Mouse (Mus musculus) CH12.LX (cell line): Measurements from ENCODE around the gene Rpl27a. TPM values are rescaled to one million over a fixed set of nuclear protein-coding genes. Genes with fewer than 3 reads are reported as not detected.

Experiments
- DNase-seq: peaks from one replicate; pipeline ENCODE4 v3.0.0-alpha.2; 2013; ENCODE audit errors: extremely low read depth
- H3K27ac ChIP-seq: 2 replicates; pipeline ENCODE4 v1.5.1; 2012; ENCODE audit warnings: low read depth, mild to moderate bottlenecking, control low read depth, moderate library complexity; ENCODE audit not compliant: insufficient read depth
- H3K27me3 ChIP-seq: replicated peaks from 2 replicates; pipeline ENCODE3; 2012; ENCODE audit warnings: inconsistent platforms
- H3K36me3 ChIP-seq, 2 experiments: replicated peaks in 1 of 2; 2 replicates each; pipeline versions ENCODE3 to v1.6.1; 2012; ENCODE audit warnings: inconsistent platforms in 1 of 2, low read length in 1 of 2, mild to moderate bottlenecking in 1 of 2, mixed read lengths in 1 of 2, moderate library complexity in 1 of 2; ENCODE audit not compliant: control insufficient read depth in 1 of 2, insufficient read depth in 1 of 2
- H3K4me1 ChIP-seq, 2 experiments: 2 replicates each; pipeline ENCODE4 v1.6.1; 2012; ENCODE audit warnings: inconsistent platforms in 1 of 2, moderate library complexity in 1 of 2; ENCODE audit not compliant: insufficient read depth in 2 of 2, control insufficient read depth in 1 of 2
- H3K4me2 ChIP-seq: 2 replicates; pipeline ENCODE4 v1.6.1; 2012; ENCODE audit warnings: low read depth, mild to moderate bottlenecking, control low read depth; ENCODE audit not compliant: poor library complexity, insufficient read depth, severe bottlenecking
- H3K4me3 ChIP-seq, 3 experiments: fragments of 150-350 bp in 1 of 3; sonication (generic) in 1 of 3; replicated peaks in 1 of 3; 2 replicates each; pipeline versions ENCODE3 to v1.5.1; 2011 to 2012; ENCODE audit warnings: low read depth in 2 of 3, low read length in 2 of 3, mild to moderate bottlenecking in 2 of 3, moderate library complexity in 2 of 3, control low read depth in 1 of 3, improper control_type of control experiment in 1 of 3, inconsistent platforms in 1 of 3, mixed read lengths in 1 of 3; ENCODE audit not compliant: poor library complexity in 1 of 3
- H3K79me2 ChIP-seq: replicated peaks from 2 replicates; pipeline ENCODE4 v1.6.1; 2012; ENCODE audit warnings: mild to moderate bottlenecking, moderate library complexity; ENCODE audit not compliant: control insufficient read depth, poor library complexity, insufficient read depth, severe bottlenecking; ENCODE audit errors: extremely low read depth
- H3K9ac ChIP-seq: 2 replicates; pipeline ENCODE4 v1.6.1; 2012; ENCODE audit warnings: low read depth, mild to moderate bottlenecking, control low read depth, moderate library complexity; ENCODE audit not compliant: insufficient read depth
- H3K9me3 ChIP-seq: replicated peaks from 2 replicates; pipeline ENCODE3; 2012; ENCODE audit warnings: low read length, inconsistent platforms, mixed read lengths
- E2F4 ChIP-seq: IDR thresholded peaks from 2 replicates; pipeline ENCODE4 v1.6.1; 2011; ENCODE audit warnings: low read depth, low read length, improper control_type of control experiment; ENCODE audit not compliant: insufficient replicate concordance
- ELF1 ChIP-seq: IDR thresholded peaks from 2 replicates; pipeline ENCODE4 v1.6.1; 2014; ENCODE audit warnings: low read depth, mild to moderate bottlenecking, inconsistent platforms, low read length, improper control_type of control experiment
- EP300 ChIP-seq: IDR thresholded peaks from 2 replicates; pipeline ENCODE4 v1.6.1; 2011; ENCODE audit warnings: low read length, improper control_type of control experiment
- IRF4 ChIP-seq: IDR thresholded peaks from 2 replicates; pipeline ENCODE4 v1.6.1; 2014; ENCODE audit warnings: low read depth, mild to moderate bottlenecking, inconsistent platforms, low read length, improper control_type of control experiment
- JUN ChIP-seq: IDR thresholded peaks from 2 replicates; pipeline ENCODE4 v1.6.1; 2011; ENCODE audit warnings: low read depth, mild to moderate bottlenecking, low read length, improper control_type of control experiment, moderate library complexity; ENCODE audit not compliant: insufficient read depth
- MAFK ChIP-seq: IDR thresholded peaks from 2 replicates; pipeline ENCODE4 v1.6.1; 2011; ENCODE audit warnings: low read length, improper control_type of control experiment; ENCODE audit not compliant: insufficient replicate concordance
- MAZ ChIP-seq: IDR thresholded peaks from 2 replicates; pipeline ENCODE4 v1.6.1; 2012; ENCODE audit warnings: low read depth, mild to moderate bottlenecking, inconsistent platforms, low read length, improper control_type of control experiment, moderate library complexity
- MXI1 ChIP-seq: IDR thresholded peaks from 2 replicates; pipeline ENCODE4 v1.6.1; 2011; ENCODE audit warnings: mild to moderate bottlenecking, low read depth, low read length, improper control_type of control experiment
- MYC ChIP-seq: IDR thresholded peaks from 2 replicates; pipeline ENCODE4 v1.6.1; 2011; ENCODE audit warnings: low read depth, mild to moderate bottlenecking, improper control_type of control experiment, low read length
- NELFE ChIP-seq: IDR thresholded peaks from 2 replicates; pipeline ENCODE4 v1.6.1; 2011; ENCODE audit warnings: low read depth, low read length, improper control_type of control experiment
- NRF1 ChIP-seq: IDR thresholded peaks from 2 replicates; pipeline ENCODE4 v1.6.1; 2014; ENCODE audit warnings: low read depth, mild to moderate bottlenecking, inconsistent platforms, low read length, improper control_type of control experiment, moderate library complexity
- PAX5 ChIP-seq: IDR thresholded peaks from 2 replicates; pipeline ENCODE4 v1.6.1; 2012; ENCODE audit warnings: low read length, inconsistent platforms, mixed read lengths
- POLR2A ChIP-seq: IDR thresholded peaks from 2 replicates; pipeline ENCODE4 v1.6.1; 2011; ENCODE audit warnings: low read depth, mild to moderate bottlenecking, improper control_type of control experiment, low read length
- POLR2AphosphoS2 ChIP-seq: IDR thresholded peaks from 2 replicates; pipeline ENCODE4 v1.6.1; 2011; ENCODE audit warnings: low read depth, low read length, improper control_type of control experiment
- RAD21 ChIP-seq: IDR thresholded peaks from 2 replicates; pipeline ENCODE4 v1.6.1; 2011; ENCODE audit warnings: low read depth, mild to moderate bottlenecking, low read length, improper control_type of control experiment, moderate library complexity
- SIN3A ChIP-seq: IDR thresholded peaks from 2 replicates; pipeline ENCODE4 v1.6.1; 2012; ENCODE audit warnings: low read length, improper control_type of control experiment, inconsistent platforms
- SMC3 ChIP-seq: IDR thresholded peaks from 2 replicates; pipeline ENCODE4 v1.6.1; 2011; ENCODE audit warnings: low read depth, low read length, improper control_type of control experiment
- TBP ChIP-seq: conservative IDR thresholded peaks from 2 replicates; pipeline ENCODE4 v1.6.1; 2011; ENCODE audit warnings: low read depth, low read length, improper control_type of control experiment
- ZC3H11A ChIP-seq: IDR thresholded peaks from 2 replicates; pipeline ENCODE4 v1.6.1; 2012; ENCODE audit warnings: low read depth, mild to moderate bottlenecking, inconsistent platforms, low read length, improper control_type of control experiment
- ZMIZ1 ChIP-seq: IDR thresholded peaks from 2 replicates; pipeline ENCODE4 v1.6.1; 2012; ENCODE audit warnings: low read depth, mild to moderate bottlenecking, inconsistent platforms, low read length, improper control_type of control experiment
- ZNF384 ChIP-seq: IDR thresholded peaks from 2 replicates; pipeline ENCODE4 v1.6.1; 2012; ENCODE audit warnings: low read depth, low read length, improper control_type of control experiment, inconsistent platforms
- dilution Hi-C: fragments of 300-500 bp; cut with MboI; formaldehyde crosslinking; loops from 2 replicates; pipeline ENCODE4 v1.14.3; 2020; ENCODE audit warnings: low sequenced_read_pairs; ENCODE audit not compliant: extremely low pct_unique_long_range_greater_than_20kb, extremely low pct_ligation_motif_present
- in situ Hi-C: fragments of 300-500 bp; cut with MboI; formaldehyde crosslinking; loops from 3 replicates; pipeline ENCODE4 v1.14.3; 2019; ENCODE audit warnings: low sequenced_read_pairs, low pct_ligation_motif_present, low pct_unique_long_range_greater_than_20kb, mixed read lengths
- polyA plus RNA-seq: library from polyadenylated mRNA; unstranded; fragments of >175 nt; gene quantifications from 2 replicates; pipeline ENCODE4 v1.2.1, GENCODE M21; 2012; ENCODE audit warnings: low read depth; ENCODE audit not compliant: insufficient read length
- total RNA-seq, 2 experiments: library from RNA; depleted of rRNA; stranded (reverse); fragments of 300-350 nt in 1 of 2; fragments of >200 nt in 1 of 2; gene quantifications; 2 replicates each; pipeline ENCODE4 v1.2.3; 2012 to 2014

The Rpl27a gene
- total and polyA plus RNA-seq, 3 experiments = 230 to 1,338 (median 1,216) TPM

- dilution Hi-C loops = no loop called here
- peak overlapping the region; percentile 47 for H3K4me2 ChIP-seq
These were observed 43.7 kb downstream of the Rpl27a start for GRCm38 (mm10) chr7:109562676-109563075.

GRCm38 (mm10) chr7:109563775-109564362 lies 44.9 kb downstream of the Rpl27a start:
- Histone ChIP-seq H3K79me2 (no peaks in the 10 kb centered on the region), H3K4me1 (peaks cover 10 to 40% of the 10 kb centered on the region in 2 experiments; a peak in 3 of 4 replicates)
- dilution Hi-C loops (no loop called here), in situ Hi-C loops (no loop called here)
- DNase-seq = no peak
- no peak for TF ChIP-seq ZNF384
- TF ChIP-seq MXI1 = no peak
- TF ChIP-seq, all 38 proteins: peak for 0
- Histone ChIP-seq H3K4me2 (no peak overlapping the region), H3K27ac (no peak overlapping the region), H3K36me3 (no peaks in the 10 kb centered on the region), H3K4me3 (no peak overlapping the region), H3K9ac (no peak overlapping the region), H3K9me3 (peaks cover 5% of the 10 kb centered on the region), H3K27me3 (no peaks in the 10 kb centered on the region)

More at GRCm38 (mm10) chr7:109562676-109563075, 43.7 kb downstream of the Rpl27a start:
- Histone ChIP-seq H3K36me3 (no peaks in the 10 kb centered on the region), H3K4me3 (no peak overlapping the region), H3K27ac (no peak overlapping the region), H3K9ac (no peak overlapping the region), H3K27me3 (no peaks in the 10 kb centered on the region)
- peak; percentile 4 for DNase-seq
- in situ Hi-C loops = no loop called here
- no peak for TF ChIP-seq ZNF384
- TF ChIP-seq NELFE = no peak
- TF ChIP-seq E2F4 = no peak
- TF ChIP-seq, all 38 proteins: peak for 0
- peaks cover 10 to 40% of the 10 kb centered on the region in 2 experiments; a peak in 3 of 4 replicates for H3K4me1 ChIP-seq
- H3K79me2 ChIP-seq = no peaks in the 10 kb centered on the region
- H3K9me3 ChIP-seq = peaks cover 5% of the 10 kb centered on the region

GRCm38 (mm10) chr7:109566327-109566726 lies 47.4 kb downstream of the Rpl27a start:
- H3K4me3 ChIP-seq = no peak overlapping the region
- dilution Hi-C loops = no loop called here
- peaks cover 5% of the 10 kb centered on the region for H3K9me3 ChIP-seq
- in situ Hi-C loops = no loop called here
- H3K4me1 ChIP-seq = peaks cover 12 to 33% of the 10 kb centered on the region in 2 experiments
- no peak overlapping the region for H3K9ac ChIP-seq
- TF ChIP-seq ELF1 (no peak), RAD21 (no peak), ZNF384 (no peak), SMC3 (no peak), NELFE (no peak), EP300 (no peak), POLR2A (no peak), E2F4 (no peak), ZC3H11A (no peak), MAZ (no peak), NRF1 (no peak), MAFK (no peak), PAX5 (no peak), JUN (no peak), POLR2AphosphoS2 (no peak), MYC (no peak), SIN3A (no peak), IRF4 (no peak), TBP (no peak), ZMIZ1 (no peak)
- no peak overlapping the region for H3K4me2 ChIP-seq
- H3K27me3 ChIP-seq = no peaks in the 10 kb centered on the region
- no peaks in the 10 kb centered on the region for H3K36me3 ChIP-seq
- H3K79me2 ChIP-seq = no peaks in the 10 kb centered on the region
- no peak for DNase-seq
- H3K27ac ChIP-seq = no peak overlapping the region
